Mouse (Mus musculus) heart, embryonic 13.5 days (tissue): ENCODE data around the gene Ctf1. TPM values are rescaled to one million over a fixed set of nuclear protein-coding genes. Genes with fewer than 3 reads are reported as not detected.

Experiments
- ATAC-seq: fragments of 200-750 bp; cut with Nextera tagmentation; 2 replicates; pipeline ENCODE4 v1.8.0; 2017; ENCODE audit warnings: moderate TSS enrichment; ENCODE audit not compliant: insufficient number of reproducible peaks, low FRiP score, low TSS enrichment; ENCODE audit errors: extremely low read depth
- H3K27ac ChIP-seq: fragments of 300-500 bp; sonication (generic); replicated peaks from 2 replicates; pipeline ENCODE4 v1.5.1; 2015; ENCODE audit warnings: moderate library complexity, mild to moderate bottlenecking, inconsistent platforms
- H3K27me3 ChIP-seq: fragments of 300-500 bp; sonication (generic); replicated peaks from 2 replicates; pipeline ENCODE4 v1.6.1; 2015; ENCODE audit warnings: mild to moderate bottlenecking, inconsistent platforms
- H3K36me3 ChIP-seq: fragments of 300-500 bp; sonication (generic); 2 replicates; pipeline ENCODE4 v1.6.1; 2015; ENCODE audit warnings: mild to moderate bottlenecking, inconsistent platforms
- H3K4me1 ChIP-seq: fragments of 300-500 bp; sonication (generic); 2 replicates; pipeline ENCODE4 v1.6.1; 2015; ENCODE audit warnings: inconsistent platforms
- H3K4me2 ChIP-seq: fragments of 300-500 bp; sonication (generic); 2 replicates; pipeline ENCODE4 v1.6.1; 2015; ENCODE audit warnings: inconsistent platforms, mild to moderate bottlenecking, moderate library complexity
- H3K4me3 ChIP-seq: fragments of 300-500 bp; sonication (generic); 2 replicates; pipeline ENCODE4 v1.5.1; 2015; ENCODE audit warnings: moderate library complexity, mild to moderate bottlenecking, inconsistent platforms
- H3K9ac ChIP-seq: fragments of 300-500 bp; sonication (generic); 2 replicates; pipeline ENCODE4 v1.6.1; 2015; ENCODE audit warnings: inconsistent platforms, mild to moderate bottlenecking, moderate library complexity
- H3K9me3 ChIP-seq: fragments of 300-500 bp; sonication (generic); 2 replicates; pipeline ENCODE4 v1.6.1; 2016; ENCODE audit warnings: inconsistent platforms
- WGBS: fragments of 180-500 bp; shearing (Covaris S2); methylation state at CpG from one replicate; pipeline ENCODE4 v1.1.7; 2015; ENCODE audit warnings: mixed read lengths; 5-methylcytosine and 5-hydroxymethylcytosine counted together
- polyA plus RNA-seq: library from polyadenylated mRNA; unstranded; fragments of >200 nt; fragmentation: Nextera tagmentation; extraction: Ambion mirVana; gene quantifications from 2 replicates; pipeline ENCODE4 v1.2.1, GENCODE M21; 2015

The Ctf1 gene
- polyA plus RNA-seq, 1 experiment from 2014 or later: 4.6 TPM

- Histone ChIP-seq H3K4me1 (peaks cover 20% of the 10 kb centered on the region), H3K9ac (no peak overlapping the region), H3K9me3 (no peaks in the 10 kb centered on the region), H3K36me3 (0 out of 2 replicates have a peak, but pooled peaks cover 4% of the 10 kb centered on the region), H3K4me2 (no peak overlapping the region), H3K27me3 (no peaks in the 10 kb centered on the region), H3K27ac (no peak overlapping the region), H3K4me3 (no peak overlapping the region)
- WGBS: 81% methylated on average over 4 of the region's 4 CpGs
- ATAC-seq: no peak
Observed at GRCm38 (mm10) chr7:127677609-127678008, 34.9 kb upstream of the Ctf1 start.

- Histone ChIP-seq H3K4me2 (no peak overlapping the region), H3K4me1 (peaks cover 28% of the 10 kb centered on the region), H3K9ac (no peak overlapping the region), H3K9me3 (no peaks in the 10 kb centered on the region), H3K4me3 (no peak overlapping the region), H3K36me3 (0 out of 2 replicates have a peak, but pooled peaks cover 4% of the 10 kb centered on the region), H3K27me3 (no peaks in the 10 kb centered on the region), H3K27ac (no peak overlapping the region)
- WGBS: 73% methylated on average over 2 of the region's 2 CpGs
- no peak for ATAC-seq
Observed at GRCm38 (mm10) chr7:127678811-127679210, 33.7 kb upstream of the Ctf1 start.

- no peak overlapping the region for H3K9ac ChIP-seq
- no peaks in the 10 kb centered on the region for H3K9me3 ChIP-seq
- H3K36me3 ChIP-seq: 0 out of 2 replicates have a peak, but pooled peaks cover 4% of the 10 kb centered on the region
- no peaks in the 10 kb centered on the region for H3K27me3 ChIP-seq
- H3K4me3 ChIP-seq: no peak overlapping the region
- WGBS: 87% methylated on average over 13 of the region's 13 CpGs
- no peak overlapping the region for H3K4me2 ChIP-seq
- H3K27ac ChIP-seq: no peak overlapping the region
- ATAC-seq: no peak
- peaks cover 32% of the 10 kb centered on the region for H3K4me1 ChIP-seq
Observed at GRCm38 (mm10) chr7:127680541-127680940, 32.0 kb upstream of the Ctf1 start.

GRCm38 (mm10) chr7:127681888-127682553 is 30.5 kb upstream of the Ctf1 start:
- 37% methylated on average over 8 of the region's 8 CpGs for WGBS
- H3K4me3 ChIP-seq: no peak overlapping the region
- H3K9ac ChIP-seq: peak overlapping the region; percentile 38; the same call in 1 of the 2 replicates
- peaks cover 41% of the 10 kb centered on the region for H3K4me1 ChIP-seq
- H3K27ac ChIP-seq: 0 out of 2 replicates have a peak overlapping the region, but pooled peaks have one; percentile 3
- H3K36me3 ChIP-seq: 0 out of 2 replicates have a peak, but pooled peaks cover 3% of the 10 kb centered on the region
- no peaks in the 10 kb centered on the region for H3K27me3 ChIP-seq
- no peak overlapping the region for H3K4me2 ChIP-seq
- ATAC-seq: no peak
- H3K9me3 ChIP-seq: no peaks in the 10 kb centered on the region

GRCm38 (mm10) chr7:127685304-127686018 is 27.1 kb upstream of the Ctf1 start:
- Histone ChIP-seq H3K4me2 (no peak overlapping the region), H3K27ac (peak overlapping the region; percentile 8; the same call in 1 of the 2 replicates), H3K9me3 (no peaks in the 10 kb centered on the region), H3K27me3 (no peaks in the 10 kb centered on the region), H3K4me1 (peaks cover 67% of the 10 kb centered on the region), H3K36me3 (no peaks in the 10 kb centered on the region), H3K9ac (peak overlapping the region; percentile 14; the same call in 1 of the 2 replicates), H3K4me3 (no peak overlapping the region)
- no peak for ATAC-seq
- WGBS: 67% methylated on average over 14 of the region's 14 CpGs

- no peak overlapping the region for H3K27ac ChIP-seq
Observed at GRCm38 (mm10) chr7:127686740-127687449, 25.6 kb upstream of the Ctf1 start.

GRCm38 (mm10) chr7:127688935-127689334 is 23.6 kb upstream of the Ctf1 start:
- H3K27me3 ChIP-seq: no peaks in the 10 kb centered on the region
- no peaks in the 10 kb centered on the region for H3K9me3 ChIP-seq
- no peak overlapping the region for H3K9ac ChIP-seq
- 0 out of 2 replicates have a peak, but pooled peaks cover 3% of the 10 kb centered on the region for H3K36me3 ChIP-seq
- no peak overlapping the region for H3K4me3 ChIP-seq
- H3K27ac ChIP-seq: no peak overlapping the region
- peaks cover 59% of the 10 kb centered on the region for H3K4me1 ChIP-seq
- no peak overlapping the region for H3K4me2 ChIP-seq
- 83% methylated on average over 7 of the region's 7 CpGs for WGBS
- no peak for ATAC-seq

More at GRCm38 (mm10) chr7:127686740-127687449, 25.6 kb upstream of the Ctf1 start:
- 56% methylated on average over 11 of the region's 11 CpGs for WGBS
- Histone ChIP-seq H3K4me3 (no peak overlapping the region), H3K9ac (no peak overlapping the region), H3K4me2 (no peak overlapping the region), H3K4me1 (peaks cover 74% of the 10 kb centered on the region), H3K27me3 (no peaks in the 10 kb centered on the region), H3K36me3 (no peaks in the 10 kb centered on the region), H3K9me3 (no peaks in the 10 kb centered on the region)
- no peak for ATAC-seq

GRCm38 (mm10) chr7:127689626-127690280 is 22.8 kb upstream of the Ctf1 start:
- Histone ChIP-seq H3K4me3 (no peak overlapping the region), H3K27me3 (no peaks in the 10 kb centered on the region), H3K4me2 (no peak overlapping the region), H3K4me1 (peaks cover 58% of the 10 kb centered on the region), H3K36me3 (peaks cover 9% of the 10 kb centered on the region; the same call in 1 of the 2 replicates), H3K9ac (peak overlapping the region; percentile 34; the same call in 1 of the 2 replicates), H3K9me3 (no peaks in the 10 kb centered on the region), H3K27ac (peak overlapping the region; percentile 65)
- no peak for ATAC-seq
- 53% methylated on average over 9 of the region's 9 CpGs for WGBS

GRCm38 (mm10) chr7:127691221-127691989 is 21.1 kb upstream of the Ctf1 start:
- WGBS: 4% methylated on average over 15 of the region's 15 CpGs
- H3K4me3 ChIP-seq: peak overlapping the region; percentile 40
- H3K27ac ChIP-seq: peak overlapping the region; percentile 92
- no peaks in the 10 kb centered on the region for H3K9me3 ChIP-seq
- peak overlapping the region; percentile 66 for H3K4me2 ChIP-seq
- peaks cover 41% of the 10 kb centered on the region for H3K4me1 ChIP-seq
- no peaks in the 10 kb centered on the region for H3K27me3 ChIP-seq
- peaks cover 15% of the 10 kb centered on the region for H3K36me3 ChIP-seq
- ATAC-seq: peak; percentile 70
- H3K9ac ChIP-seq: peak overlapping the region; percentile 72

GRCm38 (mm10) chr7:127693290-127693689 is 19.2 kb upstream of the Ctf1 start:
- no peak overlapping the region for H3K4me2 ChIP-seq
- WGBS: 90% methylated on average over 8 of the region's 8 CpGs
- ATAC-seq: no peak

More at GRCm38 (mm10) chr7:127693290-127693689, 19.2 kb upstream of the Ctf1 start:
- no peaks in the 10 kb centered on the region for H3K27me3 ChIP-seq
- H3K9me3 ChIP-seq: no peaks in the 10 kb centered on the region
- H3K9ac ChIP-seq: no peak overlapping the region
- peaks cover 15% of the 10 kb centered on the region for H3K36me3 ChIP-seq
- H3K27ac ChIP-seq: peak overlapping the region; percentile 28; the same call in 1 of the 2 replicates
- peaks cover 32% of the 10 kb centered on the region for H3K4me1 ChIP-seq
- H3K4me3 ChIP-seq: no peak overlapping the region
